Mouse (Mus musculus): ENCODE measurements around the gene Ttc36. TPM values are rescaled to one million over a fixed set of nuclear protein-coding genes. Genes with fewer than 3 reads are reported as not detected.
"Not testable (repeated sequence)": the region's sequence is repeated elsewhere in the genome, so short reads cannot be mapped to it uniquely, and the experiment has no call there.

Ttc36 gene
- total and polyA plus RNA-seq, 2 experiments from 2014 or later = 0.72 TPM; not detected in 1

DNA sequence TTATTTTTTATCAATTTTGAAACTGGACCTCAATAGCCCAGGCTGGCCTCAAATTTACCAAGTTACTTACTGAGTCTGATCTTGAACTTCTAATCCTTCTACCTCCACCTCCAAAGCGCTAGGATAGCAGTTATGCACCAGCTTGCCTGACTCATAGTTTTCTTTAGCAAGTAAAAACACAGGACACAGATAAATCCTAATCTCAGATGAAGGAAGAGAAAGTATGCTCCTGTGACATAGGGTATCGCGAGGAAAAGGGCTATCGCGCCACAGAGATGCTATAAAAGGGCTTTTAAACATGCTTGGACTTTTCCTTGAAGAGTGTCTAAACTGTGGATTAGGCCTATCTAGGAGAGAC, 30.5 kb downstream of the Ttc36 start:
- Histone ChIP-seq H3K27ac (ENCODE audit: low read depth) (peak overlapping the region; percentile 26), H3K27me3 (ENCODE audit: control insufficient read depth, insufficient read depth, low read length) (no peaks in the 10 kb centered on the region), H3K9me3 (replicated peaks; ENCODE audit: control insufficient read depth, low read length) (no peaks in the 10 kb centered on the region), H3K9ac (replicated peaks; ENCODE audit: low read depth, low read length) (no peak overlapping the region), H3K4me2 (ENCODE audit: low read depth, low read length) (no peak overlapping the region), H3K4me1 (ENCODE audit: control insufficient read depth, insufficient read depth) (peaks cover 7% of the 10 kb centered on the region), H3K36me3 (replicated peaks; ENCODE audit: control insufficient read depth, insufficient read depth, low read length) (peaks cover 11% of the 10 kb centered on the region; the same call in 1 of the 2 replicates), H3K4me3 (ENCODE audit: low read depth, low read length) (no peak overlapping the region)
- 14% methylated on average over 5 of the region's 5 CpGs for WGBS
- ATAC-seq (ENCODE audit: insufficient read depth, low read depth) (no peak), DNase-seq (ENCODE audit: low spot score) (no peak)
- TF ChIP-seq EP300 (IDR thresholded peaks at IDR 0.05; ENCODE audit: low read depth) (no peak), CTCF (IDR thresholded peaks at IDR 0.05; ENCODE audit: low read depth) (no peak)

DNA sequence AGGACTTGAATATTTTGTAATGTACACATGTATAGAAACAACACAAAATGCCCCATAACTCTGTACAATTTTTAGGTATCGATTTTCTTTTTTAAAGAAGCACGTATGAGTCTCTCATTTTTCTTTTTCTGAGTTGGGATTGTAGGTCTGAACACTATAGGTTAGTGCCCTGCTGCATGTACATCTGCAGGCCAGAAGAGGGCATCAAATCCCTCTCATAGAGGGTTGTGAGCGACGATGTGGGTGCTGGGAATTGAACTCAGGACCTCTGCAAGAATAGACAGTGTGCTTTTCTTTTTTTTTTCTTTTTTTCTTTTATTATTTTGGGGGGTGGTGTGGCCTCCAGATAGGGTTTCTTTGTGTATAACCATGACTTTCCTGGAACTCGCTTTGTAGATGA, 31.5 kb downstream of the Ttc36 start:
- peaks cover 11% of the 10 kb centered on the region; the same call in 1 of the 2 replicates for H3K36me3 ChIP-seq (replicated peaks; ENCODE audit: control insufficient read depth, insufficient read depth, low read length)
- H3K4me2 ChIP-seq (ENCODE audit: low read depth, low read length) = no peak overlapping the region
- H3K4me1 ChIP-seq (ENCODE audit: control insufficient read depth, insufficient read depth) = peaks cover 9% of the 10 kb centered on the region
- H3K9ac ChIP-seq (replicated peaks; ENCODE audit: low read depth, low read length) = no peak overlapping the region
- H3K27ac ChIP-seq (ENCODE audit: low read depth) = no peak overlapping the region
- ATAC-seq (ENCODE audit: insufficient read depth, low read depth) (no peak), DNase-seq (ENCODE audit: low spot score) (no peak)
- H3K4me3 ChIP-seq (ENCODE audit: low read depth, low read length) = no peak overlapping the region
- no peaks in the 10 kb centered on the region for H3K9me3 ChIP-seq (replicated peaks; ENCODE audit: control insufficient read depth, low read length)
- H3K27me3 ChIP-seq (ENCODE audit: control insufficient read depth, insufficient read depth, low read length) = no peaks in the 10 kb centered on the region
- no peak for TF ChIP-seq EP300 (IDR thresholded peaks at IDR 0.05; ENCODE audit: low read depth)
- TF ChIP-seq CTCF (IDR thresholded peaks at IDR 0.05; ENCODE audit: low read depth) = no peak
- 93% methylated on average over 5 of the region's 5 CpGs for WGBS

DNA sequence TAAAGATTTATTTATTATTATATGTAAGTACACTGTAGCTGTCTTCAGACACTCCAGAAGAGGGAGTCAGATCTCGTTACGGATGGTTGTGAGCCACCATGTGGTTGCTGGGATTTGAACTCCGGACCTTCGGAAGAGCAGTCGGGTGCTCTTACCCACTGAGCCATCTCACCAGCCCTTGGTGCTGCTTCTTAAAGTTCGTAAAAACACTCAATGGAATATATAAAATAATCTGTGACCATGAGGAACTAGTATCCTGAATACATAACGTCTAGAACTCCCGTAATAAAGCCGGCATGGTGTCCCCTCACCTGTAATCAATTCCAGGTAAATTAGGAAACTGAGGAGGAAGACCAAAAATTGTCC, 34.9 kb downstream of the Ttc36 start:
- WGBS = 47% methylated on average over 7 of the region's 9 CpGs
- not testable (repeated sequence) for DNase-seq (ENCODE audit: low spot score); ATAC-seq (ENCODE audit: insufficient read depth, low read depth); H3K36me3 ChIP-seq (replicated peaks; ENCODE audit: control insufficient read depth, insufficient read depth, low read length); H3K9me3 ChIP-seq (replicated peaks; ENCODE audit: control insufficient read depth, low read length); H3K27me3 ChIP-seq (ENCODE audit: control insufficient read depth, insufficient read depth, low read length)
- H3K4me3 ChIP-seq (ENCODE audit: low read depth, low read length) = peak overlapping the region; percentile 96
- peak overlapping the region; percentile 99; the same call in 1 of the 2 replicates for H3K27ac ChIP-seq (ENCODE audit: low read depth)
- H3K4me2 ChIP-seq (ENCODE audit: low read depth, low read length) = peak overlapping the region; percentile 75
- 0 out of 2 replicates have a peak overlapping the region, but pooled peaks have one; percentile 98 for H3K9ac ChIP-seq (replicated peaks; ENCODE audit: low read depth, low read length)
- peaks cover 22% of the 10 kb centered on the region for H3K4me1 ChIP-seq (ENCODE audit: control insufficient read depth, insufficient read depth)

DNA sequence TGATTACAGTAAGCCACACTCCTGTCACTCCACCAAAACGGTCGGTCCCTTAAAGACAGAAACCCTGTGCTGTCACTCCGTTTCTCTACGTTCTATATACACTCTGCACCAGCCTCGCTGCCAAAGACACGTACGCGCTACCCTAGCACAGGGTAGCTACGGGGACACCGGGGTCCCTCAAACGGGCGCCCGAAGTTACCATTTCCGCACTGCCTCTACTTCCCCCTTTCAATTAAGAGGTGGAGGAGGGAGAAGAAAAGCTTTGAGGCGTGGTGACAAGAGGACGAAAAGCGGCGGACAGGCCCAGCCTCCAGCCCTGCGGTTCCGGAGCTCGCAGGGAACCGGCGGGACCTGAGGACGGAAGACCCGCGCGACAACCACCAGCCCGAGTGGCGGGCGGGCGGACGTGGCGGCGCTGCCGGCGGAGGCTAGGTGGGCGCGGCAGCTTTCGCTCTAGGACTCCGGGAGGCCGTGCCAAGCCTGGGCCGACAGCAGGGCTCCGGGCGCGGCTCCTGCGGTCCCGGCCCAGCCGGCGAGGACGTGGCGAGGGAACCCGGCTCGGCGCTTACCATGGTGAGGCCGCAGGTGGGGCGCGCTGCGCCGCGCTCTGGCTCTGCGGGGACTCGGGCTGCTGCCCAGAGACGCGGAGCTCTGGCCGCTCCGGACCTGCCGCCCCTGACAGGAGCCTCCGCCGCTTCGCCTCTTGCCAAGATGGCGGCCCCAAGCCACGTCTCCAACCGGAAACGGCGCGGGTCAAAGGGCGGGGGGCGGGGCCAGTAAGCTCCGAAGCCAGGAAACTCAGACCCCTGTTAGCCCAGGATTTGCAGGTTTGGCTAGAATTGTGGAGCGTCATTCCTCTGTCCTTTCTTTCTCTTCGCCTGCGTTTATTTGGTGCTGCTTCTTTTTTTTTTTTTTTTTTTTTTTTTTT, 35.5 kb downstream of the Ttc36 start, which contains the start of the genes Arcn1 and Ift46:
Gene Arcn1, minus strand, starts transcription at position 745 of the 928 bp plus-strand sequence.
Gene Ift46, plus strand, starts transcription at position 808 of the 928 bp plus-strand sequence.
- WGBS = under 1% methylated on average over 69 of the region's 82 CpGs
- H3K27ac ChIP-seq (ENCODE audit: low read depth) = peak within 1 kb of the TSS; percentile 99
- H3K4me2 ChIP-seq (ENCODE audit: low read depth, low read length) = peak within 1 kb of the TSS; percentile 75
- H3K9ac ChIP-seq (replicated peaks; ENCODE audit: low read depth, low read length) = peak within 1 kb of the TSS; percentile 98
- DNase-seq (ENCODE audit: low spot score) (peak; percentile 89), ATAC-seq (ENCODE audit: insufficient read depth, low read depth) (peak; percentile 91)
- no peaks in the 10 kb centered on the region for H3K27me3 ChIP-seq (ENCODE audit: control insufficient read depth, insufficient read depth, low read length)
- no peaks in the 10 kb centered on the region for H3K9me3 ChIP-seq (replicated peaks; ENCODE audit: control insufficient read depth, low read length)
- no peak for TF ChIP-seq CTCF (IDR thresholded peaks at IDR 0.05; ENCODE audit: low read depth)
- TF ChIP-seq EP300 (IDR thresholded peaks at IDR 0.05; ENCODE audit: low read depth) = no peak
- H3K4me3 ChIP-seq (ENCODE audit: low read depth, low read length) = peak within 1 kb of the TSS; percentile 96
- no peaks in the 10 kb centered on the region for H3K36me3 ChIP-seq (replicated peaks; ENCODE audit: control insufficient read depth, insufficient read depth, low read length)
- H3K4me1 ChIP-seq (ENCODE audit: control insufficient read depth, insufficient read depth) = peaks cover 22% of the 10 kb centered on the region

DNA sequence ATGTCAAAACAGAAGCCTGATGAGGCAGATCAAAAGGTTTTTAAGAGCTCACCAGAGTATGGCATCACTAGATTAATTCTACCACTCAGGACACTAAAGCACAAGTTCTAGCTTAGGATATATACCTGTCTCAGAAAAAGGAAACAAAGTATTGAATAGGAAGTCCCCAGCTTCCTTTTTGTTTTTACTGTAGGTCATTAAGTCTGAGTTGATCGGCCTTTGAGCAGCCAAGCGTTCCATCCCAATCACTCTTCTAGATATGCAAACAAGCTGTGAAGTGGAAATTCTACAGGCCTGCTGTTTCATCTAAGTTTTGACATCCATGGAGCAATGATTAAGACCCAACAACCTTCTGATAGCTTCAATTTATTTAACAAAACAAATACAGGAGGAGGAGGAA, 42.0 kb downstream of the Ttc36 start:
- H3K4me3 ChIP-seq (ENCODE audit: low read depth, low read length) = no peak overlapping the region
- H3K27me3 ChIP-seq (ENCODE audit: control insufficient read depth, insufficient read depth, low read length) = no peaks in the 10 kb centered on the region
- no peak for TF ChIP-seq CTCF (IDR thresholded peaks at IDR 0.05; ENCODE audit: low read depth)
- TF ChIP-seq EP300 (IDR thresholded peaks at IDR 0.05; ENCODE audit: low read depth) = no peak
- DNase-seq (ENCODE audit: low spot score) = no peak
- no peak overlapping the region for H3K9ac ChIP-seq (replicated peaks; ENCODE audit: low read depth, low read length)
- H3K9me3 ChIP-seq (replicated peaks; ENCODE audit: control insufficient read depth, low read length) = no peaks in the 10 kb centered on the region
- no peak overlapping the region for H3K4me2 ChIP-seq (ENCODE audit: low read depth, low read length)
- ATAC-seq (ENCODE audit: insufficient read depth, low read depth) = no peak
- H3K4me1 ChIP-seq (ENCODE audit: control insufficient read depth, insufficient read depth) = peaks cover 22% of the 10 kb centered on the region
- WGBS = 46% methylated on average over 2 of the region's 2 CpGs
- no peak overlapping the region for H3K27ac ChIP-seq (ENCODE audit: low read depth)
- peaks cover 29% of the 10 kb centered on the region for H3K36me3 ChIP-seq (replicated peaks; ENCODE audit: control insufficient read depth, insufficient read depth, low read length)

Other genes starting within 250 kb of the Ttc36 start
- gene Cxcr5, start 241.2 kb downstream of the Ttc36 start, total RNA-seq (2014; rRNA removed; ENCODE audit: low replicate concordance) = not detected in 2 replicates
- not detected in 2 replicates for gene Cxcr5, start 241.2 kb downstream of the Ttc36 start, polyA plus RNA-seq (2015; fragmentation: Nextera tagmentation; extraction: Ambion mirVana)
- 30.9 and 33.9 TPM in 2 replicates for gene Ddx6, start 198.2 kb downstream of the Ttc36 start, total RNA-seq (2014; rRNA removed; ENCODE audit: low replicate concordance)
- 10.5 and 11.0 TPM in 2 replicates for gene Ddx6, start 198.2 kb downstream of the Ttc36 start, polyA plus RNA-seq (2015; fragmentation: Nextera tagmentation; extraction: Ambion mirVana)
- gene Treh, start 129.8 kb downstream of the Ttc36 start, total RNA-seq (2014; rRNA removed; ENCODE audit: low replicate concordance) = not detected in 2 replicates
- not detected in 2 replicates for gene Treh, start 129.8 kb downstream of the Ttc36 start, polyA plus RNA-seq (2015; fragmentation: Nextera tagmentation; extraction: Ambion mirVana)
- gene Phldb1, start 67.9 kb downstream of the Ttc36 start, total RNA-seq (2014; rRNA removed; ENCODE audit: low replicate concordance) = 96.0 and 138 TPM in 2 replicates
- 25.8 and 28.0 TPM in 2 replicates for gene Phldb1, start 67.9 kb downstream of the Ttc36 start, polyA plus RNA-seq (2015; fragmentation: Nextera tagmentation; extraction: Ambion mirVana)
- gene Arcn1, start 35.2 kb downstream of the Ttc36 start, total RNA-seq (2014; rRNA removed; ENCODE audit: low replicate concordance) = 71.6 and 80.1 TPM in 2 replicates
- 69.5 and 78.3 TPM in 2 replicates for gene Arcn1, start 35.2 kb downstream of the Ttc36 start, polyA plus RNA-seq (2015; fragmentation: Nextera tagmentation; extraction: Ambion mirVana)
- gene Ift46, start 35.2 kb downstream of the Ttc36 start, total RNA-seq (2014; rRNA removed; ENCODE audit: low replicate concordance) = 10.0 and 41.0 TPM in 2 replicates
- gene Ift46, start 35.2 kb downstream of the Ttc36 start, polyA plus RNA-seq (2015; fragmentation: Nextera tagmentation; extraction: Ambion mirVana) = 49.5 and 60.6 TPM in 2 replicates
- gene Tmem25, start 3.8 kb downstream of the Ttc36 start, total RNA-seq (2014; rRNA removed; ENCODE audit: low replicate concordance) = 2.4 and 5.2 TPM in 2 replicates
- 3.2 and 3.4 TPM in 2 replicates for gene Tmem25, start 3.8 kb downstream of the Ttc36 start, polyA plus RNA-seq (2015; fragmentation: Nextera tagmentation; extraction: Ambion mirVana)
- 4.9 and 7.8 TPM in 2 replicates for gene Kmt2a, start 78.2 kb upstream of the Ttc36 start, total RNA-seq (2014; rRNA removed; ENCODE audit: low replicate concordance)
- gene Kmt2a, start 78.2 kb upstream of the Ttc36 start, polyA plus RNA-seq (2015; fragmentation: Nextera tagmentation; extraction: Ambion mirVana) = 4.2 and 4.4 TPM in 2 replicates
- 688 and 746 TPM in 2 replicates for gene Atp5l, start 117.7 kb upstream of the Ttc36 start, total RNA-seq (2014; rRNA removed; ENCODE audit: low replicate concordance)
- 2,678 and 2,844 TPM in 2 replicates for gene Atp5l, start 117.7 kb upstream of the Ttc36 start, polyA plus RNA-seq (2015; fragmentation: Nextera tagmentation; extraction: Ambion mirVana)
- gene Ube4a, start 162.5 kb upstream of the Ttc36 start, total RNA-seq (2014; rRNA removed; ENCODE audit: low replicate concordance) = 10.7 and 16.8 TPM in 2 replicates
- 9.8 and 9.9 TPM in 2 replicates for gene Ube4a, start 162.5 kb upstream of the Ttc36 start, polyA plus RNA-seq (2015; fragmentation: Nextera tagmentation; extraction: Ambion mirVana)
- 1.2 TPM in 1 of 2 replicates, not detected in the other for gene Cd3g, start 177.4 kb upstream of the Ttc36 start, total RNA-seq (2014; rRNA removed; ENCODE audit: low replicate concordance)
- 0.11 TPM in 1 of 2 replicates, not detected in the other for gene Cd3g, start 177.4 kb upstream of the Ttc36 start, polyA plus RNA-seq (2015; fragmentation: Nextera tagmentation; extraction: Ambion mirVana)
- gene Cd3d, start 178.7 kb upstream of the Ttc36 start, total RNA-seq (2014; rRNA removed; ENCODE audit: low replicate concordance) = 1.9 TPM in 1 of 2 replicates, not detected in the other
- not detected in 2 replicates for gene Cd3d, start 178.7 kb upstream of the Ttc36 start, polyA plus RNA-seq (2015; fragmentation: Nextera tagmentation; extraction: Ambion mirVana)
- gene Cd3e, start 206.6 kb upstream of the Ttc36 start, total RNA-seq (2014; rRNA removed; ENCODE audit: low replicate concordance) = 0.27 TPM in 1 of 2 replicates, not detected in the other
- gene Cd3e, start 206.6 kb upstream of the Ttc36 start, polyA plus RNA-seq (2015; fragmentation: Nextera tagmentation; extraction: Ambion mirVana) = 0.14 TPM in 1 of 2 replicates, not detected in the other
- 0.15 and 0.31 TPM in 2 replicates for gene Mpzl2, start 236.7 kb upstream of the Ttc36 start, total RNA-seq (2014; rRNA removed; ENCODE audit: low replicate concordance)
- gene Mpzl2, start 236.7 kb upstream of the Ttc36 start, polyA plus RNA-seq (2015; fragmentation: Nextera tagmentation; extraction: Ambion mirVana) = 0.41 and 0.42 TPM in 2 replicates